Mouse (Mus musculus) heart, postnatal 0 days (tissue): Measurements from ENCODE around the gene Trip11.

Source experiments
- CTCF ChIP-seq: IDR thresholded peaks from 2 replicates; pipeline ENCODE4 v1.5.1; 2016; ENCODE audit warnings: antibody characterized with exemption, control low read depth, low read depth
- EP300 ChIP-seq: IDR thresholded peaks from 2 replicates; pipeline ENCODE4 v1.6.1; 2016; ENCODE audit warnings: antibody characterized with exemption, low read depth

DNA sequence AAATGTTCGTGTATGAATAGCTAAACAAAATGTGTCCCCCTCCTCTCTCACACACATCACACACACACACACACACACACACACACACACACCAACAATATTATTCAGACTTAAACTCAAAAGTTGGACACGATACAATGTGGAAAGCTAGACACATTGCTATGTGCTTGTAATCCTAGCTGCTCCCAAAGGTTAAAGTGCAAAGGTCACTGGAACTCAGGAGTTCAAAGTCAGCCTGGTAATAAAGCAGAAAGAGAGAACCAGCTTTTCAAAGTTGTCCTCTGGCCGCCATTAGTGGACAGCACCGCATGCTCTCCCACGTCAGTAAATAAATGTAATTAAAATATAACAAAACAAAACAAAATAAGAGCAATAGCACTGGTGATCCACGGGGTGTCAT lies 97.3 kb downstream of the Trip11 start:
- TF ChIP-seq CTCF (no peak), EP300 (no peak)
